Mouse (Mus musculus) adrenal gland, adult 8-10 months (tissue): Measurements from ENCODE around the gene Acbd4. TPM values are rescaled to one million over a fixed set of nuclear protein-coding genes. Genes with fewer than 3 reads are reported as not detected.
A peak's percentile ranks its signal among the peaks of the same experiment; 100 is the strongest.

Source experiments
- DNase-seq: peaks from one replicate; pipeline ENCODE4 v3.0.0; 2022
- total RNA-seq, 4 experiments: library from RNA; stranded (reverse); gene quantifications; 2 replicates each; pipeline ENCODE4 v1.2.4; 2022

The Acbd4 gene
- total RNA-seq, 4 experiments from 2014 or later = 114 to 181 (median 146) TPM

DNA sequence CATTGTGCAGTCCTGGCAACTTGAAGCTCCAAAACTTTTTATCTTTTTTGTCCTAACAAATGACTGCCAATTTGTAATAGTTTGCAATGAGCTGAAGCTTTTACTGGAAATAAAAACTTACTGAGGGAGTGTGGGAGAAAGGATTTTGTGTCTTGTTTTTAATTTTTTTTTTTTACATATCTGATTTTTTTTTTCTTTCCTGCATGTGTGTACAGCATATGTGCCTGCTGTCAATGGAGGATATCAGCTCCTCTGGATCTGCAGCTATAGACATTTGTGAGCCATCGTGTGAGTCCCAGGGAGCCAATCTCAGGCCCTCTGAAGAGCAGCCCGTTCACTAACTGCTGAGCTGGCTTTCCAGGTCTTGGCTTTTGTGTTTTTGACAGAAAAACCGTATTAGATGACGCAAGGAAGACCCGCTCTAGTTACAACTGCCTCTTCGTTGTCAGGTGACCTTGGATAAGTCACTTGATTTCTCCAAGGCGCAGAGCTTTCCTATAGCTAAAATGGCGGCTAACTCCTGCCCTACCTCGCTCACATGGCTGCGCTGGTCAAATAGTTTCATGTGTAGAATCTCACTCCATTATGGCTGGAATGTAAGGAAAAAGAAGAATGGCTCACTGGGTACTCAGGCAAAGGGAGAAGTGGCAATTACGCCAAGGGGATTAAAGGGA is 12.9 kb downstream of the Acbd4 start:
- DNase-seq = no peak

DNA sequence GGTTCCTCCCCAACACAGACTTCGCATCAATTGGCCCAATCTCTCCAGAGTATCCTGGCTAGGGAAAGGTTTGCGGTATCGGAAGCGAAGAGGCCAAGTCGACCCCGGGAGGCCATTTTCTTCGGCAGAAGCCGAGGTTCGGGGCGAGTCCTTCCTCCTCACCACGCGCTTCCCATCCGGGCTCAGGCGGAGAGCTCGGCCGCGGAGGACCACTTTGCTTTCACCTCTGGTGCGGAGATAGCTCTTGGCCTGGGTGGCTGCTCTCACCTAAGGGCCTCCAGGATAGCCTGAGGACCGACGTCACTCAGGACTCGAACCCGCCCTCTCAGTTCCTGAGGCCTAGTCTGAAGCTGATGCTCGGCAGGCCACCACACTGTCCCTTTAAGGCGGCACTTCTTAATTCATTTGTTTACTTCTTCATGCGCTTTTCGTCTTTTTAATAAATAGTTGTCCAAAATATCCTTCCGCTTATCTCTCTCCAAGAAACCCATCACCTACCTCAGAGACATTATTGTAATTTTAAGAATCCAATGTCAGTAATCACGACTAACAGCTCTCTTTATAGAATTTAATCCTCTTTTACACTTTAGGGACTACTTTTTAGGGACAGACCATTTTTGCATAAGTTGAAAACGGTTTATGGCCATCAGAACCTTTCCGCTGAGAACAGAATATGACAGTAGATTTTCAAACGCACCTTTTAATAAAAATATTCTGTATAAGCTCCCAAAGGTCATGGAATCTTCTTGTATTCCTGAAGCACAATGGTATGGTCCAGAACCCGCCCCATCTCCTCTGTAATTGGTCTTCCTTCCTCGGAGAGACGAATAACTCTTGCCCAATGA is 13.9 kb downstream of the Acbd4 start:
- DNase-seq = peak; percentile 84

DNA sequence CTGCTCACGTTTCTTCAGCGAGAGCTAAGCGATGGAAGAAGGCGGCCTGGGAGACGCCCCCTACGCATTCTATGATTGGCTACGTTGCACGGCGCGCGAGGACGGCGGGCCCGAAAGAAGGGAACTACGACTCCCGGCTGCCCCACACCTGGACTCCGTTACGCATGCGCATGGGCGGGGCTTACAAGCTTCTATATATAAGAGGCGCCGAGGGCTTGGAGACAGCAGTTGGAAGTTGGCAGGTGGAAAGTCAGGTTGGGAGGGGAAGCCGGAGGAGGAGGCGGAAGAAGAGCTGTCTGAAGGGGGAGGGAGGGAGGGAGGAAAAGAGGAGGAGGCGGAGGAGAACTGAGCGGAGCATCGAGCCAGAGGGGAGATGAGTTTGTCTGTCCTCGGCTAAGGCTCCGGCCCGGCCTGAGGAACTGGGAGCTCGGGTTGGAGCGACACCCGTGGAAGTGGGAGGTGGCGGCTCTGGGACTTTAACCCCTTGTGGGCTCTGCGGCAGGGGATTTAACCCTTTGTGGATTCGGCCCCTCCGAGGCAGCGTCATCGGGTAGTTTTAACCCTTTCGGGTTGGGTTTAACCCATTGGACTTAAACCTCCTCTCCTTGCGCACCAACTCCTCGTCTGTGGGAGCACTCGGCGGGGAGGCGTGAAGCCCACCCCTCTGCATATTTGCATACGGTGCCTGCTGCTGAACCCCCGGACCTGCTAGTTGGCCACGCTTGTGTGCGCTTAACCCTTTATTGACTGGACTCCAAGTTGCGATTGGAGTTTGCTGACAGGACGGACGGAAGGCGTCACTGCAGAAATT is 14.7 kb downstream of the Acbd4 start, which contains the start of gene Hexim1:
TSS of gene Hexim1 (plus strand) at position 224 of the 811 bp plus-strand sequence.
- DNase-seq = peak; percentile 100

DNA sequence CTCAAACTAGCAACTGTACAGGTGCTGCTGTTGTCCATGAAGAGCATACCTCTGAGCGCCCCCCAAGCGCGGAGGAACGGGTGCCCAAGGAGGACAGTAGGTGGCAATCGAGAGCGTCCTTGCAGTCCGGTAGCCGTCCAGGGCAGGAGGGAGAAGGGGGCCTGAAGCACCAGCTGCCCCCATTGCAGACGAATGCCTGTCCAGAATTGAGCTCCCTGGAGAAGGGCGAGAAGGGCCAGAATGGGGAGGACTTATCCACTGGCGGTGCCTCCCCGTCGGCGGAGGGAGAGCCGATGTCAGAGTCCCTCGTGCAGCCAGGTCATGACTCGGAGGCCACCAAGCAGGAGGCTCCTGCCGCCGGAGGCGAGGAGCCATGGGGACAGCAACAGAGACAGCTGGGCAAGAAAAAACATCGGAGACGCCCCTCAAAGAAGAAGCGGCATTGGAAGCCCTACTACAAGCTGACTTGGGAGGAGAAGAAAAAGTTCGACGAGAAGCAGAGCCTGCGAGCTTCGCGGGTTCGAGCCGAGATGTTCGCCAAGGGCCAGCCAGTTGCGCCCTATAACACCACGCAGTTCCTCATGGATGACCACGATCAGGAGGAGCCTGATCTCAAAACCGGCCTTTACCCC is 15.6 kb downstream of the Acbd4 start:
- peak; percentile 78 for DNase-seq

DNA sequence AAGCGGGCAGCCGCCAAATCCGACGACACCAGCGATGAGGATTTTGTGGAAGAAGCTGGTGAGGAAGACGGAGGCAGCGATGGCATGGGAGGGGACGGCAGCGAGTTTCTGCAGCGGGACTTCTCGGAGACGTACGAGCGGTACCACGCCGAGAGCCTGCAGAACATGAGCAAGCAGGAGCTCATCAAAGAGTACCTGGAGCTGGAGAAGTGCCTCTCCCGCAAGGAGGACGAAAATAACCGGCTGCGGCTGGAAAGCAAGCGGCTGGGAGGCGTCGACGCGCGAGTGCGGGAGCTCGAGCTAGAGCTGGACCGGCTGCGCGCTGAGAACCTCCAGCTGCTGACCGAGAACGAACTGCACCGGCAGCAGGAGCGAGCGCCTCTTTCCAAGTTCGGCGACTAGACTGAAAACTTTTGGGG is 16.1 kb downstream of the Acbd4 start:
- no peak for DNase-seq

DNA sequence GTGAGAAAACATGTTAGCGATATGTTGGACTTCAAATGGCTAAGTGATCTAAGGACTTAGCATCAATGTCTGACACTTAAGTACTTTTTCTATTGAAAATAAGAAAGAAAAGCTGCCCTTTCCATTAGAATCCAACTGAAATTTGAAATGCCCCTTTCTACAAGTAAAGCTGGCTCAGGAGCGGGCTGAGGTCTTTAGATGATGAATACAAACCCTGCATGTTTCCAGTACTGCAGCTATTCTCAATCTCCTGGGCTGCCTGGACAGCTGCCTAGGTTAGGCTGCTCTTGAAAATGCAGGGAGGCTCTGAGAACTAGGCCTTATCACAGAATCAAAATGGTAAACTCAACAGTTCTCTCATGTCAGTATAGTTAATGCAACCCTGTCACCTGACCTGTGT is 17.4 kb downstream of the Acbd4 start:
- DNase-seq = no peak

DNA sequence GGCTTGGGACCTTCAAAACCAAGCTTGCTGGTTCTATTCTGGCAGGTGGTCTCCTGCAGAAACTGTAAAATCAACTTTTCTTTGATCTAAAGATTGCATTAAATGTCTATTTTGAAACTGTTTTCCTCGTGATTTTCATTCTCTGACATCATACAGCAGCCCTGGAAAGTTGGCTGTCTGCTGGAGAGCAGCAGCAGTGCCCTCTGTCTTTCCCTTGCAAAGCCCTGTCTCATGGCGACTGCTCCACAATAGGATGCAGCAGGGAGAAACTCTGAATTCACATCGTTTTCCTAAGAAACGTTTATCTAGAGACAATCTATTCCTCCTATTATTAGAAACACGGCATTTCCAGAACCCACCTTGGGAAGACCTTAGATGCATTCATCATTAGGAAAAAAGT is 18.1 kb downstream of the Acbd4 start:
- DNase-seq = no peak

DNA sequence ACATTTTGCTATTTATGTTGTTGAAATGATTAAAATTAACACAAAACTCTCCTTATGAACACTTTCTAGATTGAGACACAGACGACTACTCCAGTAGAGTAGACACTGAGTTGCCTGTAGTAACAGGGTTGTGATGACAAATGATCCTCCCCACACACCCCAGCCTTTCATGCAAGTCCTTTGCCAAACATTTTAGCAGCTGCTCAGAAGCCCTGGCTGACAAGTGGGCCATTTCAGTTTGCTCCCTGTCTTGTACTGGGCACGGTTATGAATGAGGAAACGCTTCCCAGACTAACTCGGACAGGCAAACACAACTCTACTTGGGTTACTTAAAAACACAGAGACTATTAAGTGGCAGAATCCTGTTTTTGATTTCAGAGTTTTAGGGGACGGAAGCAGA is 18.8 kb downstream of the Acbd4 start:
- DNase-seq = no peak

DNA sequence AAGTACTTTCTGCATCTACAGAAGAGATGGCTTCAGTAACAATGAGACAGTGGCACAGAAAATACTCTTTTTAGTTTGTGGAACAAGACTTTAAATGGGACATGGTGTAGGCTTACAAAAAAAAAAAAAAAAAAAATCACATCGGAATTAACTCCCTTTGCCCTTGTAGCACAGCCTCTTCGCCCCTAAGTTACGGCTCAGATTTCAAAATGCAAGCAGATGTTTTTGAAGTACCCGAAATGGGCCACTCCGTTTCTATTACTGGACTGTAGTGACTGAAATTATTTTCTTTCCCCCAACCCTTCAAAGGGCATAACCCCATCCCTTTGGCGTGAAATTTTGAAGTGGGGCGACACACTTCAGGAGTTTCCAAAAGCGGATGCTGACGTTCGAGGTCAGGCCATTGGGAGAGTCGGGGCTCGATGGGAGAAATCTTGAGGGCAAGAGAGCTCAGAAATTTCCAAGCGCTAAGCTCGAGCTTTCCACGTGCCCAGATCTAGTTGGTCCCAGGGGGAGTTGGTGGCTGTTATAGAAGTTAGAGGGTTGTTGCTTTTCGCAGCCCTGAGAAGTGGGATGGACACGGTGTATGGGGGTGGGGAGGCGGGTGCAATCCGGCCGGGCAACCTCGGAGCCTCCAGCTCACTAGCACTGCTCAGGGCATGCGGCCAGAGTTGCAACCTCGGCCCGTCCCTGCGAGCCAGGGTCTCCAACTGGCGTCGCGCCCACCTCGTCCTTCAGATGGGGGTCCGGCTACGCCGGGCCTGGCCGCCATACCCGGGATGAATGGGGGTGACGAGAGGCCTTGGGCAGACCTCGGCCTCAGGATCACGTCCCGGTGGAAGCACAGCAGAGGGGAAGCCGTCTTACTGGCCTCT is 30.5 kb downstream of the Acbd4 start, which contains the start of gene Hexim2:
TSS of gene Hexim2 (plus strand) at position 729 of the 875 bp plus-strand sequence.
- DNase-seq = peak; percentile 65

DNA sequence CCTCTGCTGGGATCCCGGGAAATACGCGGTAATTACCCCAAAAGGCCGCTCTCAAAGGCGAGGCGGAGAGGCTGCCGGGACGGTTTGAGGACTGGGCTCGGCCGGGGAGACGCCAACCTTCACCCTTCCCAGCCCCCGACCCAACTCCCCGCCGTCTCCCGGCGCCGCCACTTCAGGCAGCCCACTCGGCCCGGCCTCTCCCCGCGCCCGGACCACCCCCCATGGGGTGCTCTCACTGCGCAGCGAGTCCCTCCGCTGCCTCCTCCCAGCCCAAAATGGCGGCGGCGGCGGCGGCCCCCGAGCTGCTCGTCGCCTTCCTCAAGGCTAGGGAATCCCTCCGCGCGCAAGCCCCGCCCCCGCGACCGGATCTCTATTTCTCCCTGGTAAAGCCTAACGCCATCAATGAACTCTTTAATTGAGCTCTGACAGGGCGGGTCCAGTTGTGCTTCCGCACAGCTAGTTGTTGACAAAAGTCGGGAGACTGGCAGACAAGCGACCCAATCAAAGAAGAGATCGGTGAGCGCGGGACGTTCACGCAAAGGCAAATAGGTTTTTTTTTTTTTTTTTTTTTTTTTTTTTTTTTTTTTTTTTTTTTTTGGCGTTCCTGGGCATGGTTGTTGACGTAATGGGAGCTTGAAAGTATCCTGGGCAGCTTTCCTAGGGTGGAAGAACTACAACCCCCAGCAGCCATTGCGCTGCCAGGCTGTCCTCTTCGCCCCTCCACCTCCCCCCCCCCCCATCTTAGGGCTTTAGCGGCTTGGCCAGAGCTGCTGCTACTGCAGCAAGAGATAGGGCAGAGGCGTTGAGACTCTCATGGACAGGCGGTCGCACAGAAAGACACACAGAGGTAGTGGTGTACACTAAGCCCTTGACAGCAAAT is 31.3 kb downstream of the Acbd4 start:
- DNase-seq = peak; percentile 99

DNA sequence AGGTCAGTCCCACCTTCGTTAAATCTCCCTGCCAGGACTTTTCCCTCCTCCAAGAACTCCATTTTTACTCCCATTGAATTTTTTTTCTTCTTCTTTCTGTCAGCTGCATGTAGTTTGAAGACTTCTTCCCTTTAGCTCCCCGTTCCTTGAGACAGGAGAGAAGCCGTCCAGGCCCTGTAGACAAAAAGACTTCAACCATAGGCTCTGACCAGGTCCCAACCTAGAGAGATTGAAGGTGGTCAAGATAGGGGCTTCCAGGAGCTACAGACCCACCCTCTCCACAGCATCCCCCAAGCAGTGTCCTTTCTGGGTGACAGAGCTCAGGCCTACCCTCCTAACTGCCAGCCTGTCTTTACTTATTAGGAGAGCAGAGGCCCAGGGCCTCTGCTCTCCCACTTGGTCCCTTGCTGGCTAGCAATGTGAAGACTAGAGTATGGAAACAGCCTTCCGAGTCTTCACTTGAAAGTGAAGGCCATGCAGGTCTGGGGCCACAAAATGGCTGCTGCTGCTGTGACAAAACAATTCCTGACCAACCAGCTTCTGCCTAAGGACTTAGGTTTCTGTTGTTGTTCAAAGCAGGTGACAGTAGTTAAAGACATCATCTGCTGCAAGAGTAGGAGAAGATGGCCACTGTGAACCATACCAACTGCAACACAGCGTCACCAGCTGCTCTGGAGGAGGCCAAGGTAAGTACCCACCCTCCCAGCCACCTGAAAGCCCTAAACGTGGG is 32.1 kb downstream of the Acbd4 start:
- DNase-seq = no peak

DNA sequence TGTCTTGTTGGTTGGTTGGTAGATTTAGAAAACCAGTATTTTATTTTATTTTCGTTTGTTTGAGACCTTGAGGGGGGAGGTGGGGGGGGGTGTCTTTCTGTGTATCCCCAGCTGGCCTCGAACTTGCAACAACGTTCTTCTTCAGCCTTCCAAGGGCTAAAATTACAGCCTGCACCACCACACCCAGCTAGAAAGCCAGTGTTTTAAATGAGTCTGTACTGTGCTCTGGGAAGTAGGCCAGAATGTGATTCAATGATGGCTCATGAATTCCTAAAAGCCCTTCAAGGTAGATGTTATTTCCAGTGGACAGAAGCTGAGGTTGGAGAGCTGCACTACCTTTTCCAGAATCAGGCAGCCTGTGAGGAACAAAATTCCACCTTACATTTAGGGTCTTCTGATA is 32.7 kb downstream of the Acbd4 start:
- no peak for DNase-seq

DNA sequence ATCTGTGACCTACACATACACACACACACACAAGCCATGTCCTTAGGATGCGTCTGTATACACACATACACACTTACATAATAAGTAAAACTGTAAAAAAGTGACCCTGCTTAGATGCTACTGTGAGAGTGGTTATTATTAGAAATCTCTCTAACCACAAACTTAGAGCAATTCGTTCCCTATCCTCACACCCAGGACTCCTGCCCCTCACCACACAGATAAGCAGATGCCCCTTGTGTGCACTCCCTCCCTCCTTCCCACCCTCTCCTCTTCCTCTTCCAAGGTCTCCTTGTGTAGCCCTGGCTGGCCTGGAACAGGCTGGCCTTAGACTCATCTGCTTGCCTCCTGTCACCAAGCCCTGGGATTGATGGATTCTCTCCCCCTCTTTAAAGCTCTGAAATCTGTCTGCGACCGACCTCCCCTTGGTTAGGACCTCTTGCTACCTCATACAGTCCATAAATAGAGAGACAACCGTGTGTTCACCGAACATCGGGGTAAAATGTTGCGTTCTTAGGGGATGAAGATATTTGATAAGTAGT is 34.6 kb downstream of the Acbd4 start:
- DNase-seq = no peak

DNA sequence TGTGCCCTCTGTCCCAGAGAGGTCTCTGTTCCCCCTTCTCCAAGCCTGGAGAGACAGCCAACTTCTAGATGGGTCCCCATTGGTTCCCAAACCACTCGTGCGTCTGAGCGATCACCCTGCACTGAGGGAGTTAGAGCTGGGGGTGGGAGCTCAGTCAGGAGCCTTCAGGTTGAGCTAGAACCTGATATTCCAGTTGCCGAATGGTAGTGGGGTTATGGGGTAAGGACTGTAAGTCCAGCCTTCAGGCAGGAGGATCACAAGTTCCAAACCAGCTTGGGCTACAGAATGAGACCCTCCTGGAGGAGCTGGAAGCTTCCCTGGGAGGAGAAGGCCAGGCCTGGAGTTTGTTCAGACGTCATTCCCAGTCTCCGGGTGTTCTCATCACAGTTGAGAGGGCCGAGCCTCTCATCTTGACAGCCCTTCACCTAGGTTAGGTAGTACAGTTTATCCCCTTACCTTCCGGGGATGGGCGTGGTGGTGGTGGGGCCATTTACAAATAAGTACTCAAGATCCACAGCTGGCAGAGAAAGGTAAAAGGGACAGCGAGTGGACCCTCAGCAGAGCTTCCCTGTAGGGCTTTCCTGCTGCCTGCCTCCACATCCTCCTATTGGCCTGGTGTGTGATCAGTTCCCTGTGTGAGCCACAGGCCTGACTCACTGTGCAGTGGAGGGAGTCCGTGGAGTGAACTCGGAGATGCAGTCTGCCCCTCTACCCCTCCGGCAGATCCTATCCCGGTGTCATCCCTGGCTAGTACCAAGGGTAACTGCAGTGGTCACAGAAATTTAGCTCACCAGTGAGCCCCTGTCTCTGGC is 38.7 kb downstream of the Acbd4 start:
- DNase-seq = no peak

DNA sequence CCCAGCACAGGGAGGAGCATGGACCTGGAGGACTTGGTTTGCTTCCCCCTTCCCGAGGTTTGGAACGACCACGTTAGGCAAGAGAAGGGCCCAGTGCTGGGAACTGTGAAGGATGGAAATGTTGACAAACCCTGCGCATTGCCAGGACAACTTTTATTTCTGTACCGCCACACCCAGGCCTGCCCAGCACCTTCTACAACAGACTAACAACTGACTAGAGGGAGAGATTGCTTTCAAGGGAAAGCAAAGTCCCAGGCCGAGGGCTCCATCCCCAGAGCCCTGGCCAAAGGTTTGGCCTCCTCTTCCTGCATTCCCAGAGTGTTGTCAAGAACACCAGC is 39.2 kb downstream of the Acbd4 start:
- no peak for DNase-seq

DNA sequence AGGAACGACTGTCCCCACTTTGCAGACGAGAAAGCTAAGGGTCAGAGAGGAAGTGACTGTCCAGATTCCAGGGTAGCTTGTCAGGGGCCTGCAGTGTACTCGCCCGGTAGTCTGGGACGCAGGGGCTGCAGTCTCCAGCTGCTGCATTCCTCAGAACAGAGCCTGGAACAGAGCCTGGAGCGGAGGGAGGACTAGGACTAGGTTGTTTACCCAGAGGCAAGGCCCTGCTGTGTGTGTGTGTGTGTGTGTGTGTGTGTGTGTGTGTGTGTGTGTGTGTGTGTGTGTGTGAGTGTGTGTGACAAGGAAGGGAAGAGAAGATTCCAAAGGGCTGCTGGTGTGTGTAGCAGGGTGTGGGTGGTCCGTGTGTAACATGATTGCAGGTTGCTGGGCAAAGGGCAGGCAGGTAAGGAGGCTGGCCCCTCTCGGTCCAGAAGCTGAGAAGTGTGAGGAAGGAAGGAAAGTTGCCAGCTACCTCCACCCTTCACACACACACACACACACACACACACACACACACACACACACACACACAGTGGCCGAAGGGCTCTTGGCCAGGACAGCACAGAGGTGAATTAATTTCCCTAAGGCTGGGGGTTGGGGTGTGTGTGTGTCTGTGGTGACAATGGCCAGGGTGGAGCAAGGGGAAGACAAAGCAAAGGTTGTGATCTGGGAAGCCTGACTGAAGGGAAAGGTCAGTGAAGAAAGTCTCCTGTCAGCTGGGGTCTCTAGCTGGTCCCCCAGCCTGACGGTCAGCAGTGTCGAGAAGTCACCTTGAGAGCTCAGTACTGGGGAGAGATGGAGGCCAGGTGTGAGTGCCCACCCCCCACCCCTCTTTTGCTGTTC is 39.8 kb downstream of the Acbd4 start:
- DNase-seq = no peak

DNA sequence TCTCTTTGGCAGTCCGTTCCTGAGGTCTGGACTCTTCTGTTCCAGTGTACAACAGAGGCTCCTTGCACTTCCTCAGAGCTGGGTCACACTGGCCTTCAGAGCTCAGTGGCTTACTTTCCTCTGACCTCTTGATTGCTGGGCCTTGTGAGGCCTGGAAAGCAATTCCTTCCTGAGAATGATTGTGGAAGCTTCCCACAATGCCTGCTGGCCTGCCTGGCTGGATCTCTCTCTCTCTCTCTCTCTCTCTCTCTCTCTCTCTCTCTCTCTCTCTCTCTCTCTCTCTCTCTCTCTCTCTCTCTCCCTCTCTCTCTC is 40.4 kb downstream of the Acbd4 start:
- no peak for DNase-seq
